Mouse (Mus musculus): ENCODE measurements around the gene Klf15. TPM values are rescaled to one million over a fixed set of nuclear protein-coding genes. Genes with fewer than 3 reads are reported as not detected.

The Klf15 gene
- total RNA-seq, 1 experiment: 6.4 TPM

- no peak for DNase-seq (ENCODE audit: low read depth, low spot score)
- Histone ChIP-seq H3K9me3 (ENCODE audit: control insufficient read depth, insufficient read depth, low read depth, low read length) (no peaks in the 10 kb centered on the region), H3K9ac (ENCODE audit: insufficient read depth, low read depth, low read length, poor library complexity, severe bottlenecking) (no peak overlapping the region), H3K36me3 (ENCODE audit: control insufficient read depth, insufficient read depth, low read length, poor library complexity, severe bottlenecking) (no peaks in the 10 kb centered on the region), H3K4me3 (ENCODE audit: insufficient read depth in 1 of 2, low read depth in 1 of 2, low read length in 2 of 2, poor library complexity in 1 of 2, severe bottlenecking in 1 of 2) (no peak overlapping the region), H3K27ac (ENCODE audit: insufficient read depth, low read depth, low read length, poor library complexity, severe bottlenecking) (no peak overlapping the region), H3K4me1 (ENCODE audit: control insufficient read depth in 2 of 2, insufficient read depth in 2 of 2, low read length in 2 of 2, poor library complexity in 1 of 2) (peaks cover 4 to 7% of the 10 kb centered on the region in 2 experiments; a peak in 2 of 4 replicates)
- in situ Hi-C loops (cut with MboI; ENCODE audit: low sequenced_read_pairs in 2 of 2, unreplicated experiment in 2 of 2): no loop called here
- no peak for TF ChIP-seq ZC3H11A (IDR thresholded peaks at IDR 0.05; ENCODE audit: borderline replicate concordance, low read depth, low read length)
- no peak for TF ChIP-seq CHD2 (IDR thresholded peaks at IDR 0.05; ENCODE audit: low read depth, low read length)
- TF ChIP-seq HCFC1 (IDR thresholded peaks at IDR 0.05; ENCODE audit: borderline replicate concordance, insufficient read depth, low read length): no peak
- TF ChIP-seq ZNF384 (IDR thresholded peaks at IDR 0.05; ENCODE audit: low read depth, low read length): no peak
- no peak for TF ChIP-seq MAFK (IDR thresholded peaks at IDR 0.05; ENCODE audit: insufficient read depth, low read depth, low read length)
Observed at GRCm38 (mm10) chr6:90487531-90487930, 25.2 kb downstream of the Klf15 start.

GRCm38 (mm10) chr6:90489532-90489931, 27.2 kb downstream of the Klf15 start:
- Histone ChIP-seq H3K9ac (ENCODE audit: insufficient read depth, low read depth, low read length, poor library complexity, severe bottlenecking) (no peak overlapping the region), H3K4me3 (ENCODE audit: insufficient read depth in 1 of 2, low read depth in 1 of 2, low read length in 2 of 2, poor library complexity in 1 of 2, severe bottlenecking in 1 of 2) (no peak overlapping the region), H3K27ac (ENCODE audit: insufficient read depth, low read depth, low read length, poor library complexity, severe bottlenecking) (no peak overlapping the region), H3K36me3 (ENCODE audit: control insufficient read depth, insufficient read depth, low read length, poor library complexity, severe bottlenecking) (no peaks in the 10 kb centered on the region), H3K9me3 (ENCODE audit: control insufficient read depth, insufficient read depth, low read depth, low read length) (no peaks in the 10 kb centered on the region), H3K4me1 (ENCODE audit: control insufficient read depth in 2 of 2, insufficient read depth in 2 of 2, low read length in 2 of 2, poor library complexity in 1 of 2) (peaks cover 4 to 7% of the 10 kb centered on the region in 2 experiments; a peak in 2 of 4 replicates)
- no peak for DNase-seq (ENCODE audit: low read depth, low spot score)
- TF ChIP-seq ZC3H11A (IDR thresholded peaks at IDR 0.05; ENCODE audit: borderline replicate concordance, low read depth, low read length) (no peak), MAFK (IDR thresholded peaks at IDR 0.05; ENCODE audit: insufficient read depth, low read depth, low read length) (no peak), ZNF384 (IDR thresholded peaks at IDR 0.05; ENCODE audit: low read depth, low read length) (no peak), CHD2 (IDR thresholded peaks at IDR 0.05; ENCODE audit: low read depth, low read length) (no peak), HCFC1 (IDR thresholded peaks at IDR 0.05; ENCODE audit: borderline replicate concordance, insufficient read depth, low read length) (no peak)
- in situ Hi-C loops (cut with MboI; ENCODE audit: low sequenced_read_pairs in 2 of 2, unreplicated experiment in 2 of 2): no loop called here

GRCm38 (mm10) chr6:90490976-90491375, 28.6 kb downstream of the Klf15 start:
- in situ Hi-C loops (cut with MboI; ENCODE audit: low sequenced_read_pairs in 2 of 2, unreplicated experiment in 2 of 2): no loop called here
- no peaks in the 10 kb centered on the region for H3K36me3 ChIP-seq (ENCODE audit: control insufficient read depth, insufficient read depth, low read length, poor library complexity, severe bottlenecking)
- no peak overlapping the region for H3K9ac ChIP-seq (ENCODE audit: insufficient read depth, low read depth, low read length, poor library complexity, severe bottlenecking)
- no peaks in the 10 kb centered on the region for H3K9me3 ChIP-seq (ENCODE audit: control insufficient read depth, insufficient read depth, low read depth, low read length)
- H3K27ac ChIP-seq (ENCODE audit: insufficient read depth, low read depth, low read length, poor library complexity, severe bottlenecking): no peak overlapping the region
- DNase-seq (ENCODE audit: low read depth, low spot score): no peak
- peaks cover 3 to 4% of the 10 kb centered on the region in 2 experiments; a peak in 2 of 4 replicates for H3K4me1 ChIP-seq (ENCODE audit: control insufficient read depth in 2 of 2, insufficient read depth in 2 of 2, low read length in 2 of 2, poor library complexity in 1 of 2)
- TF ChIP-seq ZNF384 (IDR thresholded peaks at IDR 0.05; ENCODE audit: low read depth, low read length): no peak
- no peak for TF ChIP-seq ZC3H11A (IDR thresholded peaks at IDR 0.05; ENCODE audit: borderline replicate concordance, low read depth, low read length)
- no peak for TF ChIP-seq CHD2 (IDR thresholded peaks at IDR 0.05; ENCODE audit: low read depth, low read length)
- no peak for TF ChIP-seq HCFC1 (IDR thresholded peaks at IDR 0.05; ENCODE audit: borderline replicate concordance, insufficient read depth, low read length)
- TF ChIP-seq MAFK (IDR thresholded peaks at IDR 0.05; ENCODE audit: insufficient read depth, low read depth, low read length): no peak
- no peak overlapping the region for H3K4me3 ChIP-seq (ENCODE audit: insufficient read depth in 1 of 2, low read depth in 1 of 2, low read length in 2 of 2, poor library complexity in 1 of 2, severe bottlenecking in 1 of 2)

- no peak for TF ChIP-seq MAFK (IDR thresholded peaks at IDR 0.05; ENCODE audit: insufficient read depth, low read depth, low read length)
- TF ChIP-seq ZNF384 (IDR thresholded peaks at IDR 0.05; ENCODE audit: low read depth, low read length): no peak
- no peak for TF ChIP-seq ZC3H11A (IDR thresholded peaks at IDR 0.05; ENCODE audit: borderline replicate concordance, low read depth, low read length)
- TF ChIP-seq HCFC1 (IDR thresholded peaks at IDR 0.05; ENCODE audit: borderline replicate concordance, insufficient read depth, low read length): no peak
- no peak for TF ChIP-seq CHD2 (IDR thresholded peaks at IDR 0.05; ENCODE audit: low read depth, low read length)
Observed at GRCm38 (mm10) chr6:90491956-90492744, 29.8 kb downstream of the Klf15 start.

More at GRCm38 (mm10) chr6:90491956-90492744, 29.8 kb downstream of the Klf15 start:
- in situ Hi-C loops (cut with MboI; ENCODE audit: low sequenced_read_pairs in 2 of 2, unreplicated experiment in 2 of 2): no loop called here
- no peaks in the 10 kb centered on the region; a peak in 1 of 4 replicates for H3K4me1 ChIP-seq (ENCODE audit: control insufficient read depth in 2 of 2, insufficient read depth in 2 of 2, low read length in 2 of 2, poor library complexity in 1 of 2)
- H3K9me3 ChIP-seq (ENCODE audit: control insufficient read depth, insufficient read depth, low read depth, low read length): no peaks in the 10 kb centered on the region
- H3K36me3 ChIP-seq (ENCODE audit: control insufficient read depth, insufficient read depth, low read length, poor library complexity, severe bottlenecking): no peaks in the 10 kb centered on the region
- no peak overlapping the region for H3K4me3 ChIP-seq (ENCODE audit: insufficient read depth in 1 of 2, low read depth in 1 of 2, low read length in 2 of 2, poor library complexity in 1 of 2, severe bottlenecking in 1 of 2)
- no peak for DNase-seq (ENCODE audit: low read depth, low spot score)
- no peak overlapping the region for H3K27ac ChIP-seq (ENCODE audit: insufficient read depth, low read depth, low read length, poor library complexity, severe bottlenecking)
- H3K9ac ChIP-seq (ENCODE audit: insufficient read depth, low read depth, low read length, poor library complexity, severe bottlenecking): no peak overlapping the region

Measured in ES-E14 (cell line).